Mouse (Mus musculus) embryo, embryonic 11.5 days (tissue): ENCODE measurements around the gene Efcab9.

Source experiments
- DNase-seq: peaks from one replicate; pipeline ENCODE4 v3.0.0-alpha.2; 2012; ENCODE audit warnings: low read depth, low spot score

Efcab9 gene

DNA sequence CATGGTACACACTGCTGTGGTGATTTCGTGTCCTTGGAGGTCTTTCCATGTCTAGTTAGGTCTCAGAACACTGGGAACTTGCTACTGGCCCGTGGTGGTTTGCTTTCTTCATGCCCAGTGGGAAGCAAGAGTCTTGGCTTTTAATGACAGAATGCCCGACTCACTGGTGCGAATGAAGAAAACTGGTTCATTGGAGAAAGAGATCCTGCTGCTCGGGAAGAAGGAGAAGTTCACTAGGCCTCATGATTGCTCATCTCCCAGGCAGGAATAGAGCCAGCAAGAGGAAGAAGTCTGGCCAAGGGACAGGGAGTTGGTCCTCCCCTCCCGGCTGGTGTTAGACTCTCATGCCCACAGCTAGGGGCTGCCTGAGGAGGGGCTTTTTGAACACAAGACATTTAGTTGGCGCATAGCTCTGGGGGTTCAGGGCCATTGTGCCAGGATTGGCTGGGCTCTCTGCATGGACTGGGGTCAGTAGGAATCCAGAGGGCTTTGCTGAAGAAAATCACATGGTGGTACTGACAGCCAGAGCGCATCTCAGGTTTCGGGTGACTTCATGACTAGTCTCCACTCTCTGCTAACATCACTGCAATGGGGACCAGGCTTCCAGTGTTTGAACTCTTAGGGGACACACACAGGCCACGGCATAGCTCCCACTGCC is 24.6 kb upstream of the Efcab9 start:
- DNase-seq = no peak

DNA sequence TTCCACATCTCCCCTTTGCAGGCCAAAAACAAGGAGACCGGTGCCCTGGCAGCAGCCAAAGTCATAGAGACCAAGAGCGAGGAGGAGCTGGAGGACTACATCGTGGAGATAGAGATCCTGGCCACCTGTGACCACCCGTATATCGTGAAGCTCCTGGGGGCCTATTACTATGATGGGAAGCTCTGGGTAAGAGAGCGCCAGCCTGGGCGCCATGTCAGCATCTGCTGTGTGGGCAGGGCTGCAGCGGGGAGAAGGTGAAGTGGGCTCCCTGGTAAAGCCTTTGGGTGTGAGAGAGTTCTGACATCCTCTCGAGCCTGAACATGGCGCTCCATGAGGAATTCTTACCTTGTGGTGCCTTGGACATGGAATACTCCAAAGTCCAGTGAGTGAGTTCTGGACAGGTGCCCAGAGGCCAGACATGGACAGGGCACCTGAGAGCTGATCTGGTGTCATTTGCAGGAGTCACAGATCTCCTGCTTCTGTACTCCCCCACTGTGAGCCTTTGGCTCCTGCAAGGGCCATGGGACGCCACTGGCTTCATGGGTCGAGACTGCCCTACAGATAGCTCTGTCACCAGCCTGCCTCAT is 23.3 kb upstream of the Efcab9 start:
- DNase-seq = no peak

DNA sequence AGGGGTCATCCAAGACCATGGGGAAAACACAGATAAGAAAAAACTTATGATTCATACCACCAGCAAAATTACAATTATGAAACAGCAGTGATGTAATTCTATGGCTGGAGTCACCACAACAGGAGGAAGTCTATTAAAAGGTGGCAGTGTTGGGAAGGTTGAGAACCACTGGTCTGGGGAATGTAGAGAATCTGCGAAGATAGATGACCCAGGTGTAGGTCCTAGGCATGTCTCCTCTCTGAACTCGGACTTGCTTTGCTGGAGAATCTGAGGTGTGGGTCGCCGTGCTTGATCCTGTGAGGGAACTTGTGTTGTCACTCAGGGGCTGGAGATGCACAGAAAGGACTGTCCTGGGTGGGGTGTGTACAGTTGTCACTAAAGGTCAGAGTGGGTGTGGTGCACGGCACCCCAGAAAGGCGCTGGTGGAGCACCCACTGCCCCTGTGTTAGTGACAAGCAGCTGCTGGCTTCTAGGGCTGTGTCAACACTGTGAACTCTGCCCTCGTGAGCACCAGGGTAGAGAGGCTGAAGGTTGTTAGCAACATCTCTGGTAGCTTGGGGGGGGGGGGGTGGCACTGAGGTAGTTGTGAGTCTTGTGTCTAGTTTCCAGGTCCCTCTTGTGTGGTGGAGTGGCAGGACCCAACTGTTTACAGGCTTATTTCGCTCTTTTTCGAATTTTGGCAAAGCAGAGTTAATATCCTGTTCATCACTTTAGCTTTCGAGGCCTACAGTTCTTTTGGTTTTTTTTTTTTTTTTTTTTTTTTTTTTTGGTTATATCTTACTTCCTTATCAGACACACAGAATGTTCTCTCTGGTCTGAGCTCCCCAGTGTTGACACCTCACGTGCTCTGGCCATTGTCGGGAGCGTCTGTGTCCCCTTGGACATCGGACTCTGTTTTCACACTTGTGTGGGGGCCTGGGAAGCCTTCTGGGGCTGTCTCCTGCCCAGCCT is 22.5 kb upstream of the Efcab9 start:
- DNase-seq = no peak

DNA sequence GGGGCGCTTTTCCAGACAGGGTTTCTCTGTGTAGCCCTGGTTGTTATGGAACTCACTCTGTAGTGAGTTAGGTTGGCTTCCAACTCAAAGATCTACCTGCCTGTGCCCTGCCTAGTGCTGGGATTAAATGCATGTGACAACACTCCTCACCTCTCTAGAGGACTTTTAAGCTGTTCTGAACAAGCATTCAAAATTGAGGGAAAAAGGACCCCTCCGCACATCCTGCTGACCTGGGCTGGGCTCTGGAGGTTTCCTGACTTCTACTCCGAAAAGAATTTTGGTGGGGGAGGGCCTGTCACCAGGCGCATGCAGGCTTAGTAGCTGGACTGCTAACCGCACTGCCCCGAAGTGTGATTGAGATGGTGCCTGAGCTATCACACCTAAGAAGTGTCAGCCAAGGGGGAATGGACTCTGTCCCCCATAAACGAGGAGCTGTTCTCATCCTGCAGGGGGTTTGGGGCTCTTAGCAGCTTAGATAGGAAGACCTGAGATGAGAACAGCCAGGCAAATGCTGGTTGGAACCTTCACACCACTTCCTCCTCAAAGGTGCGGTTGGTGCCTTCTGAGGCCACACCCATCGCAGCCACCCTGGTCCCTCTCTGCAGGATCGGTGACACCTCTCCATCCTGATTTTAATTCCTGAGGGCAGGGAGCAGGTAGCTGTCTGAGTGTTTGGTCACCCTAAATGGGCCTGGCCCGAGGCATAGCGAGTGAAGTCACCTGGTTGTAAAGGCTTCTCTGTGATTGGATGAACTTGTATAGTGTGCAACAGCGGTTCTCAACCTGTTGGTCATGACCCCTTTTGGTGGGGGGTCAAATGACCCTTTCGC is 21.6 kb upstream of the Efcab9 start:
- DNase-seq = no peak

DNA sequence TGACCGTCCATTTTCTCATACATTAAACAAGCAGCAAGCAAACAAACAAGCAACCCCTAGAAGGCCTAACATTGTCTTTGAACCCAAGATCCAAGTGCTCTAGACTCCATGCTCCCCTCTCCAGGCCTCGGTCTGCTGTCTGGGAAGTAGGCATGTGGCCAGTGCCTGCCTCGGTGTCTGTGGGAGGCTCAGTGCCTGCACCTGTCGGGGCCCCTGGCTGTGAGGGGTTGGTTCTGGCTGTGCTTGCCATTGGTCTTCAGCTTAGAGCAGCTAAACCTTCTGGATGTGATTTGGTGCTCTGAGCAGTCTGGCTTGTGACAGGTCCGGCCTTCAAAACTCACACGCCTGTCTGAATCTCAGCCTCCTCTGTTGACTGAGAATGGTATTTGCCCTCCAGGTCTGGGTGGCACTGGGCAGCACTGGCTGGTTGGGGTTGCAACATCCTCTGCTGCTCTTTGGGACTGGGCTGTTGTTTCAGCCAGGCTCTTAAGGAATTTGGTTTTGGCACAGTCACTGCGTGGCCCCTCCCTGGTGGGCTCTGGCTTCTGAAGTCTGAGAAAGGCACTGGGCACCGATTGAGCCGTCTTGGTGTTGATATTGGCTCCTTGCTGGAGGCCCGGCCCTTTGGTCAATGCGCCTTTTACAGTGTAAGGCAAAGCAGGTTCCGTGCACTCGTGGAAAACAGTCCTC is 20.7 kb upstream of the Efcab9 start:
- no peak for DNase-seq

DNA sequence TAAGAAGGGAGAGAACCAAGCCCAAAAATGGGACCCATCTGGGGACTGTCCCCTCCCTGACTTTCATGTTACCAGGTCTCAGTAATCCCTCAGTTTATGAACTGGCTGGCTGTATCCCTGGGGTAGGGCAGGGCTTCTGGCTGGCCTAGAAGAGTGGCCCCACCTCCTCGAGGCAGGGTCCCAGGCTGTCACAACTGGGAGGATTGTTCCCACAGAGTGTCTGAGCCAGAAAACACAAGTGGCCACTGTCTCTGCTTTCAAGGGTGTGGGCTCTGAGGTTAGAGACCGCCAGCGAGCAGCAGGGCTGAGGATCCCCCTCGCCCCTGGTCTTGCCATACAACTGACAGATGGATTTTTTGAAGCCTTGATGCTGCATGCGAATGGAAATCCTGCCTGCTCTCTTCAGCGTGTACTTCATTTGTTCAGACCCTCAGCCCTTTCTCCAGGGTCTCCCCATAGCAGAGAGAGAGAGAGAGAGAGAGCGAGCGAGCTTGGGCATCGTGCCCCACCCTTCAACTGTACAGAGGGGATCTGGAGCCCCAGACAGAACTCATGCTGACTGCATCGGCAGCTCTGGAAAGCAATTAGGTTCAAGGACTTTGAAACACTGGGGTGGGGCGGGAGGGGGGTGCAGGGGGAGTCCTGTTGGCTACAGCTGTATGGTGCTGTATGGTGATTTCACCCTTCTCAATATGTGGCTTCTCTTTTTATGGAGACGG is 19.9 kb upstream of the Efcab9 start:
- no peak for DNase-seq

DNA sequence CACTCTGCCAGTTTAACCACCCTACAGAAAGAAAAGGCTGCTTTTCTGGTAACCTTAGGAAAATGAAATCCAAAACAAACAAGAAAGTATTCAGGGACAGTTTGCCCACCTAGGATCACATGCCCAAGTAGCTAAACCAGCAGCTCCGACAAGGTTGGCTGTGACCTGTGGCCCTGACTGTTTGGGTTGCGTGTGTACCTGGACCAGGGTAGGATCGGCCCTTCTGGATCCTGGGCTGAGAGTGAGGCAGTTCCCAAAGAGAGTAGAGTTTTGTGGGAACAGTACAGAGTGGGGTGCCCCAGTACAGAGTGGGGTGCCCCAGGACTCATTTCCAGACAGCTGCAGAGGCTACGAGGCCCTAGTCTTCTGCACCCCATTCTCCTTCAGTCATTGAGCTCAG is 19.2 kb upstream of the Efcab9 start:
- no peak for DNase-seq

DNA sequence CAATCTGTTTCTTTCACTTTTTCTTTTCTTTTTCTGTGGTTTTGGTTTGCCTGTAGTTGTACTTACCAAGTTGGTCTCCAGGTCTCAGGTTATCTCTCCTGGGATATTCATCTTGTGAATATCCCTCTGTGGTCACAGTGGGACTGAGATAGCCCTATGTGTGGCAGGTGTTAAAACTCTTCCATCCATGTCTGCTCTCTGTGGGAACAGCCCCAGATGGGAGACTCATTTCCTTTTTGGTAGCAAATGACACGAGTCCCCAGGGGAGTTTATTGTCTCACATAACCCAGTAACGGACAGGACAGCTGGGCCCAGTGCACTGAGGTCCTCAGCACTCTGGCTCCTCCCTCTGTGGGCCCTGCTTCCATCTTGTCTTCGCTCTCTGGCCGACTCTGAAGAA is 18.2 kb upstream of the Efcab9 start:
- DNase-seq = no peak

DNA sequence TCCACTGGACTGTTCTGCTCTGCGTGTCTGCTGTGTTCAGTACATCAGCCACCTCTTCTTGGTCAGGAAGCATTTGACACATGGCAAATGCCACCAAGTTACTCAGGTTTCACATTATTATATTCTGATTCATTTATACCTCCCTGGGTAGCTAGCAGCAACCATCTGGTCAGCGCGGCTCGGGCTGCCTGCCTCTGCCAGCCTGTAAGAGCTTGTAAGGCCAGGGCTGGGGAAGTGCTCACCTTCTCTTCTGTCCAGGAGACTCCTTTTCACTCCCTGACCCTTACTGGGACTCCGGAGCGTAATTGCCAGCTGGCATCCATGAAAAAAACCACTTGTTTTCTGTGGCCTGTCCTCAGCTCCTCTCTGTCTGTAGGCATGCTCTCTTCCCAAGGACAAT is 17.4 kb upstream of the Efcab9 start:
- no peak for DNase-seq

DNA sequence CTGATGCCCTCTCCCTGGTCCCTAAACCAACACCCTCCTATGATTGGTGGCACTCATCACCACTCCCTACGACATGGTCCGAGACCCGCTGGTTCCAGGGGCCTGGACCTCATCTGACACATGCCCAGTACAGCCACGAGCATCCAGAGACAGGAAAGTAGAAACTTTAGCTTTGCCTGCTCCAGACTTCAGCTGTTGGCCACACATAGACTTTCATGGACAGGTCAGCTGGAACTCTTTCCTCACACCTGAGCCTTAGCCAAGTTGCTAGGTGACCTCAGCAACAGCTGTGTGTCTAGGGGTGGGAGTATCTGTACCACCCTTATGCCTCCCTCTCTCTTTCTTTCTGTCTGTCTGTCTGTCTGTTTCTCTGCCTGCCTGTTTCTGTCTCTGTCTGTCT is 16.4 kb upstream of the Efcab9 start:
- DNase-seq = no peak

DNA sequence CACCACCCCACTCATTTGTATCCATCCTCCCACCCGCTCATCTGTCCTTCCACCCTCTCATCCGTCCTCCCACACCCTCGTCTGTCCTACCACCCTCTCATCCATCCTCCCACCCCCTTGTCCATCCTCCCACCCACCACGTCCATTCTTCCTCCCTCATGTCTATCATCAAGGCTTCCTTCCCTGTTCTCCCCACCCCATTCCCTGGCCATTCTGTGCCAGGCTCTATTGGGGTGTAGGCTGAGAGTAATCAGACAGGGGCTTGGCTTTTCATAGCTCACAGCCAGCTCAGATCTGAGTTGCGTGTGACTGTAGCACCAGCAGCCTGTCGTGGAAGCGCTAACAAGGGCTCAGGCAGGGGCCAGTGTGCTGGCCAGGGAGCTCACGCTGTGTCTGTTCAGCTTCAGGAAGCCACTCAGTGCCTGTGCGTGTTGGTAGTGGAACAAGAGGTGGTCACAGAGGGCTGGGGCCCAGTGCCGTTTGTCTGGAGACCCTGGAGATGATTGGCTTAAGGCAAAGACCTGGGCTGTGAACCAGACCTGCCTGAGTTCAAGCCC is 15.6 kb upstream of the Efcab9 start:
- no peak for DNase-seq

DNA sequence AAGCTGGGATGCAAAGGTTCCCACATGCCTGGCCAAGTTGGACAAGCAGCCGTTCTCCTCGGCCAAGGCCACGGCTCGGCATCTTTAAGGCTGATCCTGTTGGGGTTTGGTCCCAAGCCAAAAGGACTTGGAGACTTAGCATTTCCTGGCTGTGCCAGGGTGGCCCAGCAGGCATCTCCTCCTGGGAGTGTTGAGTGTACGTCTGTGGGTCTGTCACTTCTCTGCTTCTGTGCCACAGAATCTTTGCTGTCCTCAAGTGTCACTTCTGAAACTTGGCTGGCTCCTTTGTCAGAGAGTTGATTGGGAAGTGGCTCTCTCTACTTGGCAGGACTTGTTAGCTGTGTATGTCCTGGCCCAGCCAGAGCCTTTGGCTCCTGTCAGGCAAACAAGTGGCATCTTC is 14.6 kb upstream of the Efcab9 start:
- DNase-seq = no peak

DNA sequence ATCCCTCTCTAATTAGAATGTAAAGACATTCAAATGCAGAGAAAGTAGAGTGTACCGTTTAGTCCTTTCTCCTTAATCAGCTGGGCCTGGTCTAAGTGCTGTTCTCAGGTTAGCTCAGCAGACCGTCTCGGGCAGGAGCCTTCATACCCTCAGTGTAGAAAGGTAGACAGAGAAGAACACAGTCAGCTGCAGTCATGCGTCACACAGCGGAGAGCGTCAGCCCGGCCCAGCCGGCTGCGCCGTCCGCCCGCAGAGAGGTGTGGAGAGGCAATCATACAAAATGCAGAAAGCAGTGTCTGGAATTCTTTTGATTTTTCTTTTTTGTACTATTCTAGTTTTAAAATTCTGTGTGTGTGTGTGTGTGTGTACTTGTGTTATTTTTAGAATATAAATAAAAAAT is 13.7 kb upstream of the Efcab9 start:
- DNase-seq = no peak

DNA sequence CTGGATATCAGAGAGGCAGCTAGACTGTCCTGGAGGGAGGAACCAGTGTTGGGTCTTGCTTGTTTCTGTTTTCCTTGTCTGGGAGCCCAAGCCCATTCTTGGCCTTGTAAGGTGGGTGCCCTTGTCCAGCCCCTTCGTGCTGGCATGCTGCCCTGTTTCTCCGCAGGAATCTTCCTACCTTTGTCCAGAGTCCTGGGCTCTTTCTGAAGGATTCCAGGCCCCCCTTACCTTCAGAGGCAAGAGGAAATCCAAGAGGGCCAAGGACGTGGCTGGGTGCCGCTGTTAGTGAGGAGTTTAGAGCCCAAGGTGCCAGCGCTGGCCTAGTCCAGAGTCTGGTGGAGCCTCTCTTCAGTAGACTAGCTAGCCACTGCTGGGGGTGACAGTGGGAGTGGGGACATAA is 12.6 kb upstream of the Efcab9 start:
- no peak for DNase-seq

DNA sequence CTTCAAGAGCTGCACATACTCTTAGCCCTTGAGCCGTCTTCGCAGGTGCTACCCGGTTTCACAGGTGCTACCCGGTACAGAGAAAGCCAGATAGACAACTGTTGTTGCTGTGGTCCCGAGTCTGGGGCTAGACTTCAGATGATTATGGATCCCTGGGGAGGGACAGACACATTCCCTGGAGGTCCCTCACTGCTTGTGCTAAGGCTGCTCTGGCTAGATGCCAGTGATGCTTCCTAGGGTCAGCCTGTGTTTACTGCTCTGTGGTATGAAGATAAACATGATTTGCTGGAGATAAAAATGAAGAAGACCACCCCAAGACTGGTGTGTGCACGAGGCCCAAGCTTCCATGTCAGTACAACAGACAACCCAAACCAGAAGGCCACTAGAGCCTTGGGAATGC is 12.2 kb upstream of the Efcab9 start:
- DNase-seq = no peak

DNA sequence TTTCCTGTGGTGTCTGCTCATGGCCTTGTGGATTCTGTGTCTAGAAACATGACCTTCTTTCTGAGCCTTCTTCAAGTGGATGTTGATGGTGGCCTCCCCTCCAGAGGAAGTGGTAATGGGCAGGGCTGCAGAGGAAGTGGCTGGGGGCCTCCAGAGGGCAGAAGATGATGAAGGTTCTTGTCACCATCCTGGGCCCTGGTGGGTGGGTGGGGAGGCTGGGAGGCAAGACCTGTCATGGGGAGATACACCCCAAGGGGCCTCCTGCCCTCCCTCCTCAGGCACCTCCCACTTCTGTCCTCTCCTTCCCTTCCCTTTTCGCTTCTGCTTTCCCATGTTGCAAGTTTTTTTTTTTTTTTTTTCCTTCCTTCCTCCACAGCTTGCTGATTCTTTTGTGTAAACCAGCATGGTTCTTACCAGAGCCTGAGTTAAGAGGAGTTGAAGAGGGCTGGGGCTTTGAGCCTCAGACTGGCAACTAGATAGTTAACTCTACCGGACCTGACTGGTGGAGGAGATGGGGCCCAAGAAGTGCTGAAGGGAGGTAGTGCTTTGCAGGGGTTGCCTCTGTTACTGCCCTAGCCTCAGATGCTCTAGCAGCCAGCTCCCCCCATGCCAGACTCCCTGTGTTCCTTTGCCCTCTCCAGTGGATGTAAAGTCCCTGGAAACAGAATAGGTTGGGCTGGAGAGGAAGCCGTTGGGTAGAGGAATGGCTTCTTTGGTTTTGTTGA is 11.0 kb upstream of the Efcab9 start:
- DNase-seq = no peak

DNA sequence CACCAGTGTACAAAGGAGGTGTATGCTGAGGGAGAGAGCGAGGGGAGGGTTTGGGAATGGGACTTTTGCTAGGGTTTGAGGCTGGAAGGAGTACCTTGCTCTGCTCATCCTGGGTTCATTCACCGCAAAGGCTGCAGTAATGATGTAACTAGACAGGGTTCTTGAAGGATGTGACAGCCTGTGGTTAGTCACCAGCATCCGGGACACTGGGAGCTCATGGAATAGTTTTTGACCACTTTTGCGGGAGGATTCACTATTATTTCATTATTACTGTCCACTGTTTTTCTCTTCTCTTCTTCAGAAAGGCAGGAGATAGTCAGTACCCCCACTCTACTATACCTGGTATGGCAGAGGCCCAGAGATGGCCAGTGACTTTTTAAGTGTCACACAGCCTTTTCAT is 10.3 kb upstream of the Efcab9 start:
- no peak for DNase-seq

DNA sequence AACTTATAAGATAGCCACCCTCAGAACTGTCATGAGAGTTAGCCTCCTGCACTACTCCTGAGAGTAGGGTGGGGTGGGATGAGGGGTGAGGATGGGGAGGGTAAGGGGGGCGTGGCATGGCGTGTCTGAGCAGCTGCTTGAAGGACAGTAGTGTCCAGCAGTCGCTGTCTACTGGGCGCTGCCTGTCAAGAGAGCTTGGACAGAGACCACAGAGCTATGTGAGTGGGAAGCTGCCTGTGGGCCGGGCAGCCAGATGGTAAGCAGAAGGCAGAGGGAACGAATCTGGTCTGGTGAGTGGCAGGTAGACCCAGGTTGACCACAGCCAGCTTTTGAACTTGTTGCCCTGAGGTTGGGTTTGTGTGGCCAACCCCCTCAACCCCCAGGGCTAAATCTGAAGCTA is 8.6 kb upstream of the Efcab9 start:
- no peak for DNase-seq

DNA sequence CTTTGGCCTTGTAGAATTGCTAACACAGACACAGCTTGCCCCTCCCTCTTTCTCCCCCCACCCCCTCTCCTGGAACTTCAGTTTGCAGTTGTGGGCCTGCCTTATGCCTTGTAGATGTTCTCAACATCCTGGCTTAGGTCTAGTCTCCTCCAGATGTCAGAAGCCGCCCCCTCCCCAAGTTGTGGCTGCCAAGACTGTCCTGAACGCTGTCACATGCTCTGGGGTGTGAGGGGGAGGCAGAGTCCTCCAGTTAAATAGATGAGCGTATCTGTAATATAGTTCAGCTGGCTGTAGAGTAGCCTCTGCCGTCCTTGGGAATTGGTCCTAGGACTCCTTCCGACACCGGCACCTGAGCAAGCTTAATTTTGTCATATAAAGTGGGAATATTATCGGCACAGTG is 7.8 kb upstream of the Efcab9 start:
- DNase-seq = no peak

DNA sequence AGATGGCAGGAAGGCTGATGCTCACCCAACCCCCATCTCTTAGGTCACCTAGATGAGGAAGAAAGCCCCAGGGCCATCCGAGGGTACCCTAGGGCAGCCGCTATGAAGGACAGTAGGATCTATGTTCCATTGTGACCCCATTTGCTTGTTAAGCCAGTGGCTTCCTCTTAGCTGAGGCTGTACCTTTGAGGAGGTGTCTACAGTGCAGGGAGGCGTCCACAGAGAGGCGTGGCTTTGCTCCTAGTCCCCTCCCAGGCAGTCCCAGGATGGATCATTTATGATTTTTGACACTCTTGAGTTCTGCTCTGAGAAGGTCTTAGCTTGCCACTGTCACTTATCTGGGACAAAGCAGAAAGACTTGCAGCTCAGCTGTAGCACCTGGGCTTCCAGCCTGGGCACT is 7.0 kb upstream of the Efcab9 start:
- no peak for DNase-seq
